Mouse (Mus musculus) heart, postnatal 0 days (tissue): ENCODE measurements around the gene Rbm15.

Experiments used
- CTCF ChIP-seq: IDR thresholded peaks from 2 replicates; pipeline ENCODE4 v1.5.1; 2016; ENCODE audit warnings: antibody characterized with exemption, control low read depth, low read depth
- EP300 ChIP-seq: IDR thresholded peaks from 2 replicates; pipeline ENCODE4 v1.6.1; 2016; ENCODE audit warnings: antibody characterized with exemption, low read depth

GRCm38 (mm10) chr3:107343971-107344370, 10.5 kb upstream of the Rbm15 start:
- TF ChIP-seq CTCF (no peak), EP300 (no peak)
